Mouse (Mus musculus): ENCODE measurements around the gene Kdelr2. TPM values are rescaled to one million over a fixed set of nuclear protein-coding genes. Genes with fewer than 3 reads are reported as not detected.

The Kdelr2 gene
- total and polyA plus RNA-seq, 2 experiments, result 114 to 130 TPM

DNA sequence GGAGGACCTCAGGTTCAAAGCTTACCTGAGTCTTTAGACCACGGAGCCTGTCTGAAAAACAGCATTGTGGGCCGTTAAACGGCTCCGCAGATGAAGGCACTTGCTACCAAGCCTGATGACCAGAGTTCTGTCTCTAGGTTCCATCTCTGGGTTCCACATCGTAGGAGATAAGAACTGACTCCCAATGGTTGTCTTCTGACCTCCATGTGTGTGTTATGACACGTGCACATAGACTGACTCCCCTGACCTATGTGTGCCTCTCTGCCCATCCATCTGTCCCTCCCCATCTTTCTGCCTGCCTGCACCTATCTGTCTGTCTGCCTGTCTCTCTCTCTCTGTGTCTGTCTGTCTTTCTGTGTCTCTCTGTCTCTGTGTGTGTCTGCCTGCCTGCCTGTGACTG is 64.3 kb downstream of the Kdelr2 start:
- Histone ChIP-seq H3K9ac (ENCODE audit: low read depth, low read length) (no peak overlapping the region), H3K4me1 (ENCODE audit: control insufficient read depth, insufficient read depth, low read length) (peaks cover 3% of the 10 kb centered on the region; the same call in 1 of the 2 replicates), H3K27ac (replicated peaks; ENCODE audit: insufficient read depth, low read depth, low read length) (no peak overlapping the region), H3K4me3 (ENCODE audit: insufficient read depth, low read depth, low read length) (no peak overlapping the region), H3K27me3 (ENCODE audit: control insufficient read depth, insufficient read depth, low read length) (no peaks in the 10 kb centered on the region), H3K36me3 (ENCODE audit: control insufficient read depth, insufficient read depth, low read length) (no peaks in the 10 kb centered on the region), H3K79me2 (ENCODE audit: control insufficient read depth, insufficient read depth, low read length) (no peaks in the 10 kb centered on the region)
- 96% methylated on average over 6 of the region's 6 CpGs for WGBS
- DNase-seq (ENCODE audit: extremely low read depth, low read depth, low spot score), result no peak
- TF ChIP-seq CTCF (IDR thresholded peaks at IDR 0.05; ENCODE audit: low read depth, low read length) (no peak), POLR2A (IDR thresholded peaks at IDR 0.05; ENCODE audit: extremely low read depth, insufficient read depth, low read length) (no peak)

DNA sequence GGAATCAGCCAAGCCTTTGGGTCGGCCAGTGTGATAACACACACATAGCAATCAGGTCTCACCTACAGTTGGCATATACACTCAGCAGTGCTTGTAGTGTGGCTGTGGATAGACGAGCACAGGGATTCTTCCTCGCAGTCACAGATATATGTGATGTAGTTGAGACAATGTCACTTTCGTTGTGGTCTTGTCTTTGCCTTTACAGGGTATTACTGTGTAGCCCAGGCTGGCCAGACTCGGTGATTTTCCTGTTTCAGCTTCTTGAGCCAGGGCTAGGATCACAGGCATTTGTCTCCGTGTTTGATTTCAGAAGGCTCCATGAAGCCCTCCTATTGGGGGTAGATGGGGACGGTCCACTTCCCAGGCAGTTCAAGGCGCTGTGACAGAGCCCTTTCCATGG is 66.0 kb downstream of the Kdelr2 start:
- no peak overlapping the region for H3K27ac ChIP-seq (replicated peaks; ENCODE audit: insufficient read depth, low read depth, low read length)
- no peak for DNase-seq (ENCODE audit: extremely low read depth, low read depth, low spot score)
- H3K4me3 ChIP-seq (ENCODE audit: insufficient read depth, low read depth, low read length), result no peak overlapping the region
- H3K79me2 ChIP-seq (ENCODE audit: control insufficient read depth, insufficient read depth, low read length), result no peaks in the 10 kb centered on the region
- H3K4me1 ChIP-seq (ENCODE audit: control insufficient read depth, insufficient read depth, low read length), result peaks cover 3% of the 10 kb centered on the region; the same call in 1 of the 2 replicates
- H3K9ac ChIP-seq (ENCODE audit: low read depth, low read length), result no peak overlapping the region
- WGBS, result 95% methylated on average over 8 of the region's 8 CpGs
- TF ChIP-seq POLR2A (IDR thresholded peaks at IDR 0.05; ENCODE audit: extremely low read depth, insufficient read depth, low read length) (no peak), CTCF (IDR thresholded peaks at IDR 0.05; ENCODE audit: low read depth, low read length) (no peak)
- no peaks in the 10 kb centered on the region for H3K27me3 ChIP-seq (ENCODE audit: control insufficient read depth, insufficient read depth, low read length)
- H3K36me3 ChIP-seq (ENCODE audit: control insufficient read depth, insufficient read depth, low read length), result no peaks in the 10 kb centered on the region; the same call in 1 of the 2 replicates

DNA sequence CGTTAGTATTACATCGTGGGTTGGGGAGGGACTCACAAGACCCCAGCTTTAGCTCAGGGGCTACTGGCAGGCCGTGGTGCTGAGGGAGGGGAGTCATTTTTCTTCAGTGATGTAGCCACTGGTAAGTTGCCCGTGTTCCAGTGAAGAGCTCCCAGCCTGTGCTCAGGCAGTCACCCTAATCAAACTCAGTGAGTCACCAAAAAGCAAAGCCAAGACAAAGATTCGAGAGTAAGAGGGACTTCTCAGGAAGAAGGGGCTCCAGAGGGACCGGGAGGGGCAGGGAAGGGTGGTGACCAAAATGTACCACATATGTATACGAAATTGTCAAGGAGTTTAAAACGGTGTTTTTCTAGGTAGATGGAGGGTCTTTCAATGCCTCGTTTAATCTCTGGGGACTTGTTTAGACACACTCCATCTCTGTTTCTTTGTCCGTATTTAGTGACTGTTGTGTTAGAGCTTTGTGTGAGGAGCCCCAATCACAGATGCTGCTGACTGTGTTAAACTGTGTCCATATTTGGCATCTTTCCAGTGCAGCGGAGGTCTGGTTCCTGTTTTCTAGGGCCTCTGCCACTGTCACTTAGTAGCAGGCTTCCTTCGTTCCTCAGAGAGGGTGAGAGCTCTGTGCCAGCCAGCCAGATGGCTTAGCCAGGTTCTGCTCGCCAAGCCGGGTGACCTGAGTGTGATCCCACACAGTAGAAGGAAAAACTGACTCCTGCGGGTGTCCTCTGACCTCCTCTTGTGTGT is 67.0 kb downstream of the Kdelr2 start:
- Histone ChIP-seq H3K27ac (replicated peaks; ENCODE audit: insufficient read depth, low read depth, low read length) (0 out of 2 replicates have a peak overlapping the region, but pooled peaks have one; percentile 8), H3K36me3 (ENCODE audit: control insufficient read depth, insufficient read depth, low read length) (peaks cover 2% of the 10 kb centered on the region; the same call in 1 of the 2 replicates)

DNA sequence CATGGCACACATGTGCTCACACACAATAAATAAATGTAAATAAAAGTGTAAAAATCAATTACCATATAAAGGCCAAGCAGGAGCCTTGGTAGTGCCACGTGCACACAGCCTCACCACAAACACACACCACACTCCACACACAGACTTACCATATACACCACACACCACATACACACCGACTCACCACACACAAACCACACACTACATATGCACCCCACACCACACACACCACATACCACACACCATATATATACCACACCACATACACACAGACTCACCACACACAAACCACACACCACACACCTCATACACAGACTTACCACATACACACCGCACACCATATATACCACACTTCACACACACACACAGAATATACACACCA is 67.5 kb downstream of the Kdelr2 start:
- Histone ChIP-seq H3K4me3 (ENCODE audit: insufficient read depth, low read depth, low read length) (no peak overlapping the region), H3K27ac (replicated peaks; ENCODE audit: insufficient read depth, low read depth, low read length) (no peak overlapping the region), H3K4me1 (ENCODE audit: control insufficient read depth, insufficient read depth, low read length) (peaks cover 3% of the 10 kb centered on the region; the same call in 1 of the 2 replicates), H3K79me2 (ENCODE audit: control insufficient read depth, insufficient read depth, low read length) (no peaks in the 10 kb centered on the region), H3K9ac (ENCODE audit: low read depth, low read length) (no peak overlapping the region), H3K36me3 (ENCODE audit: control insufficient read depth, insufficient read depth, low read length) (peaks cover 2% of the 10 kb centered on the region; the same call in 1 of the 2 replicates), H3K27me3 (ENCODE audit: control insufficient read depth, insufficient read depth, low read length) (no peaks in the 10 kb centered on the region)
- WGBS, result 81% methylated on average over 3 of the region's 3 CpGs
- TF ChIP-seq POLR2A (IDR thresholded peaks at IDR 0.05; ENCODE audit: extremely low read depth, insufficient read depth, low read length) (no peak), CTCF (IDR thresholded peaks at IDR 0.05; ENCODE audit: low read depth, low read length) (no peak)
- DNase-seq (ENCODE audit: extremely low read depth, low read depth, low spot score), result no peak

More for the DNA sequence above, 67.0 kb downstream of the Kdelr2 start:
- H3K9ac ChIP-seq (ENCODE audit: low read depth, low read length), result no peak overlapping the region
- no peaks in the 10 kb centered on the region for H3K79me2 ChIP-seq (ENCODE audit: control insufficient read depth, insufficient read depth, low read length)
- DNase-seq (ENCODE audit: extremely low read depth, low read depth, low spot score), result peak; percentile 36
- no peak overlapping the region for H3K4me3 ChIP-seq (ENCODE audit: insufficient read depth, low read depth, low read length)
- H3K27me3 ChIP-seq (ENCODE audit: control insufficient read depth, insufficient read depth, low read length), result no peaks in the 10 kb centered on the region
- peaks cover 3% of the 10 kb centered on the region; the same call in 1 of the 2 replicates for H3K4me1 ChIP-seq (ENCODE audit: control insufficient read depth, insufficient read depth, low read length)
- WGBS, result 60% methylated on average over 15 of the region's 15 CpGs
- TF ChIP-seq CTCF (IDR thresholded peaks at IDR 0.05; ENCODE audit: low read depth, low read length) (no peak), POLR2A (IDR thresholded peaks at IDR 0.05; ENCODE audit: extremely low read depth, insufficient read depth, low read length) (no peak)

Other genes starting within 250 kb of the Kdelr2 start
- gene Rbak, start 223.1 kb upstream of the Kdelr2 start, total RNA-seq (2014; rRNA removed), result 3.1 and 4.6 TPM in 2 replicates
- gene Rbak, start 223.1 kb upstream of the Kdelr2 start, polyA plus RNA-seq (2012; rRNA removed), result 0.82 and 1.2 TPM in 2 replicates
- gene Spdye4b, start 222.8 kb upstream of the Kdelr2 start, total RNA-seq (2014; rRNA removed), result not detected in 2 replicates
- gene Spdye4b, start 222.8 kb upstream of the Kdelr2 start, polyA plus RNA-seq (2012; rRNA removed), result not detected in 2 replicates
- gene Spdye4a, start 176.9 kb upstream of the Kdelr2 start, total RNA-seq (2014; rRNA removed), result not detected in 2 replicates
- not detected in 2 replicates for gene Spdye4a, start 176.9 kb upstream of the Kdelr2 start, polyA plus RNA-seq (2012; rRNA removed)
- 6.4 and 7.2 TPM in 2 replicates for gene Zfp12, start 168.7 kb upstream of the Kdelr2 start, total RNA-seq (2014; rRNA removed)
- gene Zfp12, start 168.7 kb upstream of the Kdelr2 start, polyA plus RNA-seq (2012; rRNA removed), result 3.7 and 4.6 TPM in 2 replicates
- 1.9 and 2.4 TPM in 2 replicates for gene Zfp316, start 133.8 kb upstream of the Kdelr2 start, total RNA-seq (2014; rRNA removed)
- 1.9 and 2.3 TPM in 2 replicates for gene Zfp316, start 133.8 kb upstream of the Kdelr2 start, polyA plus RNA-seq (2012; rRNA removed)
- 0.28 TPM in 1 of 2 replicates, not detected in the other for gene Zfp853, start 110.2 kb upstream of the Kdelr2 start, total RNA-seq (2014; rRNA removed)
- gene Zfp853, start 110.2 kb upstream of the Kdelr2 start, polyA plus RNA-seq (2012; rRNA removed), result 0.07 and 0.11 TPM in 2 replicates
- gene E130309D02Rik, start 88.5 kb upstream of the Kdelr2 start, total RNA-seq (2014; rRNA removed), result 4.3 and 6.8 TPM in 2 replicates
- 12.8 and 14.8 TPM in 2 replicates for gene E130309D02Rik, start 88.5 kb upstream of the Kdelr2 start, polyA plus RNA-seq (2012; rRNA removed)
- 13.0 and 14.0 TPM in 2 replicates for gene Zdhhc4, start 74.6 kb upstream of the Kdelr2 start, total RNA-seq (2014; rRNA removed)
- gene Zdhhc4, start 74.6 kb upstream of the Kdelr2 start, polyA plus RNA-seq (2012; rRNA removed), result 37.9 and 42.5 TPM in 2 replicates
- not detected in 2 replicates for gene Grid2ip, start 46.5 kb upstream of the Kdelr2 start, total RNA-seq (2014; rRNA removed)
- gene Grid2ip, start 46.5 kb upstream of the Kdelr2 start, polyA plus RNA-seq (2012; rRNA removed), result 0.13 TPM in 1 of 2 replicates, not detected in the other
- 12.4 TPM in 2 replicates for gene Daglb, start 60.7 kb downstream of the Kdelr2 start, total RNA-seq (2014; rRNA removed)
- 14.9 and 17.4 TPM in 2 replicates for gene Daglb, start 60.7 kb downstream of the Kdelr2 start, polyA plus RNA-seq (2012; rRNA removed)
- 38.6 and 69.0 TPM in 2 replicates for gene Rac1, start 124.2 kb downstream of the Kdelr2 start, total RNA-seq (2014; rRNA removed)
- 99.8 and 114 TPM in 2 replicates for gene Rac1, start 124.2 kb downstream of the Kdelr2 start, polyA plus RNA-seq (2012; rRNA removed)
- gene Cyth3, start 218.6 kb downstream of the Kdelr2 start, total RNA-seq (2014; rRNA removed), result 4.4 and 5.5 TPM in 2 replicates
- 2.1 and 2.9 TPM in 2 replicates for gene Cyth3, start 218.6 kb downstream of the Kdelr2 start, polyA plus RNA-seq (2012; rRNA removed)